Mouse (Mus musculus): ENCODE results near the gene Itpk1.
"Not testable (repeated sequence)": the region's sequence is repeated elsewhere in the genome, so short reads cannot be mapped to it uniquely, and the experiment has no call there.

Itpk1 gene

DNA sequence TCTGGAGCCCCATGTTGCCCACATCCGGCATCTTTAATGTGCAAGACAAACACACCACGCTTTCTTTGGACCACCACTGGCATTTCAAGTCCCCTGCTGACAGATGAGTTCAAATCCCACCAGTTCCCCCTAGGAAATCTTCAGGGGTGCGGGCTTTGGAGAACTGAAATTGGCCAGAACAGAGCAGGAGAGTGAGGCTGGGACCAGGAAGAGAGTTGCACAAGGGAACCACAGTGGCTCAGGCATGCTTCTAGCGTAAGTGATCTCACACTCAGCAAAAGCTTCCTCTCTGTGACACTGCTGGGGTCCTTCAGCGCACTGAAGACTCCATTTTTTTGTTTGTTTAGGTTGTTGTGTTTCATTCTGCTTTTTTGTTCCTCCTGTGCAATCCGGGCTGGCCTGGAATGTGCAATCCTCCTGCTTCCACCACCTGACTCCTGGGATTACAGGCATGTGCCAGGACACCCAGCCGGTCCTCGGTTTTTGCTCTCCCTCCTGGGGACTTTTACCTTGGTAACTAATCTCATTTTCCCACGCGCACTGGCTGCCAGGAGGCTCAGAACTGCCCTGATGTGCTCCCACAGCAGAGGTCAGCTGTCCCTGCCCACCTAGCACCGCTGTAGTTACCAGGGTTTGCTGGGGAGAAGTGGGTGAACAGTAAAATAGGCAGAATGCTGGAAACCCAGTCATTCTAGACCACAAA, 41.2 kb downstream of the Itpk1 start:
- DNase-seq (ENCODE audit: low spot score in 2 of 2), result no peak

DNA sequence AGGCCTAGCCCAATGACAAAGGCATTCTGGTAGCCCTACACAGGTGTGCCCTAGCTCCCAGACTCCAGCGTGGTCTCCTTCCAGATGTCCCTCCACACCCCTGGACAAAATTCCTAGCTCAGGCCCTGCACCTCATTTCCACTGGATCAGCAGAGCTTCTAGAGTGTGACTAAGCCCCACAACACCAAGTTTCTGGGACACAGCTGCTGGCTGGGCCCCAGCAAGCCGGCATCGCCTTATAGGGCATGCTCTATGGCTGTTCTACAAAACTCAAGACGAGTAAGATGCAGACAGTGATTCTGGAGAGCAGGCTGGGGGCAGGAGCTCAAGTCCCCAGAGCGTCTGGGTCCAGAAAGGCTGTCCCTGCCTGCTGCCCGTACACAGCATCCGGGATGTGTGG, 43.0 kb downstream of the Itpk1 start:
- DNase-seq (ENCODE audit: low spot score in 2 of 2), result no peak

DNA sequence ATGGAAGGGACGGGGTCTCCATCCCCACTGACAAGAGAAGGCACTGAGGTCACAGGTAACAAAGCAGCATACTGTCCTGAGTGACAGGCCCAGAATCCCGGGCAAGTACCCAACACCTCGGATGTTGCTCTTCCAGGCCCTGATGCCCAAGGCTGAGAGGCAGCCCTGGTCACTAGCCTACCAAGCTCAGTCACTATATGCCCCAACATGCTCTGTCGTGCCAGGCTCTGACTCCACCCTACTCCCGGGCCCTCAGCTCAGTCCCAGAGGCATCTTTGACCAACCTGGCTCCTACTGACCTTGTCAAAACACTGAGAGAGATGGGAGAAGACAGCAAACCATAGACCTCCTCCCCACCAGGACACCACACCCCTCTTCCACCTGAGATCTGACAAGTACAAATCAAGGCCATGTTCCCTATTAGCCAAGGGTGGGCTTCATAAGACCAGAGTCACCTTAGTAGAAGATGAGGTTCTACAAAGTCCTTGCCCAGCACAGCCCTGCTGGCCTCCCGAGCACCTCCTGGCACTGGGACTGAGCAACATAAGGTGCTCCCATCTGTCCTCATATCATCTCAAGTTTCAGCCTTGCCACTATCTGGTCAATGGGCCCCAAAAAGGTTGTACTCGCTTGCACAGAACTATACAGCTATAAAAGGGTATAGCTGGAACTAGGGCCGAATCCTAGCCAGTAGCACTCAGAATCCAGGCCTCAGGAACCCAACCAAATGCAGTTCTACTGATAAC, 43.7 kb downstream of the Itpk1 start:
- no peak for DNase-seq (ENCODE audit: low spot score in 2 of 2)

DNA sequence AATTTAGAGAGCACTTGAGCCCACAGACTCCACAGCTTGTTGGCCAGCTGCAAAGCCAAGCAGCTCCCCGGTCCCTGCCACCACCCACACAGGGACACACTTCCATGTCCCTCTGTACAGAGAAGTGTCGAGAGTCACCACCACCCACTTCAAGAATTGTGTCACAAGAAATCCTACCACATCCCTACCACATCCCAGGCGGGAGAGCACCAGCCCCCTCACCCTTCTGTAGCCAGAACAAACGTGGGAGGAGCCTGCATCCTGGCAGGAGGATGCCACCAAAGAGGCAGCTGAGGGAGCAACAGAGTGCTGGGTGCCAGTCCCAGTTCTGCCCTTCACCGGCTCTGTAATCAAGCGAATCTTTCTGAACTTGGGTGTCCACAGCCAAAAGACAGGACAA, 51.7 kb downstream of the Itpk1 start:
- DNase-seq (ENCODE audit: low spot score in 2 of 2), result no peak

DNA sequence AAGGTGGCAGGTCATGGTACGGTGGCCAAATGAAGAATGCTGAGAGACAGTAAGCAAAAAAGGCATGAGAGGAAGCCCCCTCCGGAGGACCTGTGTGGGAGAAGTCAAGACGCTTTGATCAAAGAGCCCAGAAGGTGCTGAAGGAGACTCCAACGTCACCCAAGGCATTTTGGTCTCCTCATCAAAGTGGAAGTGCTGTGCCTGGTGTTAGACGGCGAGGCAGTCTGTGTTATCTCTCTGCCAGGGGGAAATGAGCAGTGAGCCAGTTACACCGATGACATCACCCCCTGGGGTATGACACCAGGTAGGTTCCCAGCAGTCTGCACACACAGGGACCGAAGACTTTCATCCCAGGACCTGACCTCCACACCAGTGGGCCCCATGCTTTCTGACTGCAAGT, 52.3 kb downstream of the Itpk1 start:
- peak in 1 of 2 experiments; percentile 20 for DNase-seq (ENCODE audit: low spot score in 2 of 2)

DNA sequence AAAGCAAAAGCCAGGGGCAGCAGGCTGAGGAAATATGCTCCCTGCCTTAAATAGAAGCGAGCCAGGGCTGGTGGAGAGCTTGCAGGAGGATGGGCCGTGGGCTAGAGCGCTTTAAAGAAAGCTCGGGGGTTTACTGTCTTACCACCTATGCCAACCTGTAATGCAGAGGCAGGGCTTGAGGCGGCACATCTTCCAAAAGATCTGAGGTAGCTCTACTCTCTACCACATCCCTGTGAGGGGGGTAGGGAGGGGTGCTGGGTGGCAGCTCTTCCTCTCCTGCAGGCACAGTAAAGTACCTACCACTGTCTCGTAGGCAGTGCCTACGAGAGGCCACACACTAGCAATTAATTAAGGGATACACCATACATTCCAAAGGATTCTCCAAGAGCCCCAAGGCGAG, 52.9 kb downstream of the Itpk1 start:
- DNase-seq (ENCODE audit: low spot score in 2 of 2), result peak; percentile 35 to 54

DNA sequence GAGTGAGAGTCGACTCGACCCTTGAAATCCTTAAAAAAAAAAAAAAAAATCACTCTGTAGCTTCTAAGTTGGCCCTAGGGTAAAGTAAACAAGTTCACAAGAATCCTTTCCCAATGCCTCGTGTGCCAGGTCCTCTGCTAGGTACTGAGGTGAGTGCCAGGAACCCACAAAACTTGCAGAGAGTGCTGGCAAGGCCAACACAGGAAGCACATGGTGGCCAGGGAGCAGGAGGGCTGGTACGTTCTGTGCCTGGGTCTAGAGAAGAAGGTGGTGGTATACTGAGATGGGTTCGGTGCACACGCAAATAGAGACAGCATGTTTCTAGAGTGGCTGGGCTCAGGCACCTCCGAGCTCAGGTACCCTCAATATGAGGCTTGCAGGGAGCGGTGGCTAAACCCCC, 53.3 kb downstream of the Itpk1 start:
- DNase-seq (ENCODE audit: low spot score in 2 of 2), result no peak

GRCm38 (mm10) chr12:102650649-102651048, 54.1 kb downstream of the Itpk1 start:
- no peak for DNase-seq (ENCODE audit: low spot score in 2 of 2)

- DNase-seq (ENCODE audit: low spot score in 2 of 2), result no peak
These were observed 56.7 kb downstream of the Itpk1 start for GRCm38 (mm10) chr12:102647839-102648564.

DNA sequence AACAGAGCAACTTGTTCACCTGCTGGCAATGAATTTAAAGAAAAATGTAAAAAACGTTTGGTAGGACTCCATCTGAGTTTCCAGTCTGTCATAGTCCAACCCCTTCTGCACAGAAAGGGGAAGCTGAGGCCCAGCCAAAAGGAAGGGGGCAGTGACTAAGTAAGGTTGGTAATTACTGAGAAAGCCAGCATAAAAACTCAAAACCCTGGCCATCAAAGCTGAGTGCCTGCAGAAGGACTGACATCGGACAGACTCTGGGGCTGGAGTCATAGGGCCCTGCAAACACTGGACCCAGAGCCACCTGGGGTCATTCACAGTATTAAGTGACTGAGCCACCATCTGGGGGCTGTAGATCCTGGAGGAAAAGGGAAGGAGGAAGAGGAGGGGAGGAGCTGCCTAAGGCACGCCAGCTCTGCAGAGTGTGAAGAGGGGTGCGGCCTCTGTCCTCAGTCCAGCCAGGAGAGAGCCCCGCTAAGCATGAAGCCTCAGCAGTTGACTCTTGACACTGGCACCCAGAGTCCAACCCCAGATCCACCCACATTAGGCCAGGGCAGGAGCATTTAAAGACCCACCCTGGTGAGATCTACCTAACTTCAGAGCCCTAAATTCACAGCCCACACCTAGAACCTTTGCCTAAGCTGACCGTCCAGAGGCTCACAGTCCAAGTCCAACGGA, 58.0 kb downstream of the Itpk1 start:
- DNase-seq (ENCODE audit: low spot score in 2 of 2), result no peak

GRCm38 (mm10) chr12:102645911-102646585, 58.7 kb downstream of the Itpk1 start:
- no peak for DNase-seq (ENCODE audit: low spot score in 2 of 2)

- DNase-seq (ENCODE audit: low spot score in 2 of 2), result peak; percentile 17 to 38
These were observed 61.4 kb downstream of the Itpk1 start for GRCm38 (mm10) chr12:102643316-102643715.

GRCm38 (mm10) chr12:102640436-102641163, 64.1 kb downstream of the Itpk1 start:
- no peak for DNase-seq (ENCODE audit: low spot score in 2 of 2)

GRCm38 (mm10) chr12:102638878-102639277, 65.9 kb downstream of the Itpk1 start:
- DNase-seq (ENCODE audit: low spot score in 2 of 2), result no peak

GRCm38 (mm10) chr12:102637235-102637634, 67.5 kb downstream of the Itpk1 start:
- DNase-seq (ENCODE audit: low spot score in 2 of 2), result no peak

DNA sequence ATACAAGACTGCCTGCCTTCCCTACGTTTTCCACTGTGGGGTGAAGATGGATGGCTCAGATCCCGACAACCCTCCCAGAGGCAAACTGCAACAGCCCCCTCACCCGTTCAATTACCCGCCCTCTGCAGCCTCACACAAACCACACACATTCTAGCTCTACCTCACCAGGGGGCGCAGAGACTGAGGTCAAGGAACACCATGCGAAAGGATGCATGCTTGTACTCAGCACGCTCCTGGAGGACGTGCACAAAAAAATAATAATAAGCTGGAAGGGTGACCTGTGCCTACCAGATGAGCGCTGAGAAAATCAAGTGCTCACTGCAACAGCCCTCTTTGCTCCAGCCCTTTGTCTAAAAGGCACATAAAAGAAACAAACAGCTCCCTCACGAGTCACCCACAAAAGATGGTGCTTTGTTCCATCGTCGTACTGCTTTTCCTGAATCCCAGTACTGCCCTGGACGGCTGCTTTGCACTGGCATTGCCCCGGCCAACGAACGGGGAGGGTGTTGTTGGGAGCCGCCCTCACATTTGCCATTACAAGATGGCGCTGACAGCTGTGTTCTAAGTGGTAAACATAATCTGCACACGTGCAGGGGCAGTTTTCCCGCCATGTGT, 70.2 kb downstream of the Itpk1 start:
- DNase-seq (ENCODE audit: low spot score in 2 of 2), result no peak

GRCm38 (mm10) chr12:102633083-102633501, 71.6 kb downstream of the Itpk1 start:
- no peak for DNase-seq (ENCODE audit: low spot score in 2 of 2)

- no peak for DNase-seq (ENCODE audit: low spot score in 2 of 2)
These were observed 73.0 kb downstream of the Itpk1 start for GRCm38 (mm10) chr12:102631690-102632089.

DNA sequence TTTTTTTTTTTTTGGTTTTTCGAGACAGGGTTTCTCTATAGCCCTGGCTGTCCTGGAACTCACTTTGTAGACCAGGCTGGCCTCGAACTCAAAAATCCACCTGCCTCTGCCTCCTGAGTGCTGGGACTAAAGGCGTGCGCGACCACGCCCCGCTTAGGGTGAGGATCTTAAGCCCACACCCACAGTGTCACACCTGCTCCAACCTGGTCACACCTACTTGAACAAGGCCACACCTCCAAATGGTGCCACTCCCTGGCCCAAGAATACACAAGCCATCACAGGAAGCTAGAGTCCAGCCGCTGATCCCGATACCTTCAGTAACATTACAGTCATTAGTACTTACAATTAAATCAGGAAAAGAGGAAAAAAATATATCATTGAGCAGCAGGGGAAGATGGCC, 74.3 kb downstream of the Itpk1 start:
- DNase-seq (ENCODE audit: low spot score in 2 of 2), result not testable (repeated sequence)

DNA sequence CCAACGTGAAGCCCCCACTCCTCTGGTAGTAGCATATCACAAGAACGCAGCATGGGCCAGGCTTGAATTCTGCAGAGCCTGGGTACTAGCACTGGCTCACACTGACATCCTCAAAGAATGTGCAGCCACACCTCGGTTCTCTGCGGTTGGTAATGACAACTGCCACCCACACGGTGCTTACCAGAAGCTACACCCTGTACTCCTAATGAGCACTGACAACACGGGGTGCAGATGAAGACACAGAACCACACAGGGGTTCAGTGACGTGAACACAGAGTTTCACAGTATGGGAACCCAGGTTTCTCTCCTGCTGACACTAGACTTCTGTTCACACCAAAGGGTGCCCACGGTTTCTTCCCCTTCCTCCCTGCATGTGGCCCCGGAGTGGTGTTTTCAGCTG, 76.5 kb downstream of the Itpk1 start:
- DNase-seq (ENCODE audit: low spot score in 2 of 2), result no peak

All from thymus, postnatal 10 days (tissue).